Mouse (Mus musculus): Measurements from ENCODE around the gene Sema4b. TPM values are rescaled to one million over a fixed set of nuclear protein-coding genes. Genes with fewer than 3 reads are reported as not detected.

Gene Sema4b
- polyA plus RNA-seq, 1 experiment from 2014 or later = 12.1 TPM

DNA sequence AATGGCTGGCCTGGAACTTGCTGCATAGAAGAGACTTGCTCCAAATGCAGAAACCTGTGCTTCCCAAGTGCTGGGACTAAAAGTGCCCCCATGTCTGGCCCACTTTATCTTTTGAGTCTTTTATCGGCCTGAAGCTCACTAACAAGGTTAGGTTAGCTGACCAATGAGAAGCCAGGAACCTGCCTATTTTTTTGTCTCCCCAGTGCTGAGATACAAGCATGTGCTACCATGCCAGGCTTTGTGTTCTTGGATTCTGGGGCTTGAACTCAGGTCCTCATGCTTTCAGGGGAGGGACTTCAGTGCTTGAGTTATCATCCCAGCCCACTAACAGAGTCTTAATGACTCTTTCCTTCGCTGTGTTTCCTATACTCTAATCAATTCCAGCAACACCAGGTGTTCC lies 71.1 kb downstream of the Sema4b start:
- 67% methylated on average over 2 of the region's 2 CpGs for WGBS
- Histone ChIP-seq H3K36me3 (ENCODE audit: control insufficient read depth, insufficient read depth) (no peaks in the 10 kb centered on the region), H3K4me2 (ENCODE audit: low read depth, low read length) (no peak overlapping the region), H3K9ac (ENCODE audit: low read length) (no peak overlapping the region), H3K27me3 (ENCODE audit: control insufficient read depth, insufficient read depth, low read length) (peaks cover 25% of the 10 kb centered on the region), H3K4me3 (ENCODE audit: low read length) (no peak overlapping the region), H3K27ac (ENCODE audit: low read length) (no peak overlapping the region), H3K4me1 (ENCODE audit: control insufficient read depth, insufficient read depth, low read length) (peaks cover 10% of the 10 kb centered on the region), H3K9me3 (replicated peaks; ENCODE audit: control insufficient read depth, low read length) (no peaks in the 10 kb centered on the region)
- no peak for ATAC-seq (replicated peaks; ENCODE audit: extremely low read depth, insufficient read depth, low FRiP score)

DNA sequence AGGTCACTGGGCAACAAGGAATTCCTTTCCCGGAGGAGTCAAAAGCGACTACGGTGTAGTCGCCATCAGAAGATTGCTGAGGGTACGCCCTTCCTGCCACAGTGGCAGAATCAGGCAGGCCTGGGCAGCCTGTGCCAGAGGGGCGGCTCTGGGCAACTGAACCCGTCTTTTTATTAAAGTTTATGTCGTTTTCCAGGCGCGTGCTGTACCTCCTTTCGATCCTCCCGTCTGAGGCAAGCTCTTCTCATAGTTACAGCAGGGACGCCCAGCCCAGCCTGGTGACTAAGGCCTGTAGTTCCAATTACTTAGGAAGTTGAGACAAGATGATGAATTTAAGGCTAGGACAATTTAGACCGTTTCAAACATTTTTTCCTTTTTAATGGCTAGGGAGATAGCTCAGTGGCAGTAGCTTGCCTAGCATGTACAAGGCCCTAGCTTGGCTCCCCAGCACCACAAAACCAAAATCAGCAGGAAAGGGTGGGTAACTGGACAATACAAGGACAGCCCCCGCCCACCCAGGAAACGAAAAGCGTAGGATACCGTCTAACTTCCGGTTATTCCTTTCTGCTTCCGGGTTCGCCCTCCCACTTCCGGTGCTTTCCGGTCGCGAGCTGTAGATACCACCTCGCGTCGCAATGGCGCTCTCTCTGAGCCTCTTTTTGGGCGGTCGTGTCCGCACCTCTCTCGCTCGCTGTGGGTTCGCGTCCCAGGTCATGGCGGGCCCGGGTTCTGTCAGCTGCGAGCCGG lies 74.2 kb downstream of the Sema4b start, which contains the start of gene Ngrn:
Gene Ngrn, plus strand, starts transcription at position 591 of the 747 bp plus-strand sequence.
- H3K27me3 ChIP-seq (ENCODE audit: control insufficient read depth, insufficient read depth, low read length) = peaks cover 25% of the 10 kb centered on the region
- no peaks in the 10 kb centered on the region for H3K9me3 ChIP-seq (replicated peaks; ENCODE audit: control insufficient read depth, low read length)
- H3K4me3 ChIP-seq (ENCODE audit: low read length) = peak within 1 kb of the TSS; percentile 81
- ATAC-seq (replicated peaks; ENCODE audit: extremely low read depth, insufficient read depth, low FRiP score) = peak; percentile 83
- 25% methylated on average over 40 of the region's 40 CpGs for WGBS
- H3K27ac ChIP-seq (ENCODE audit: low read length) = peak within 1 kb of the TSS; percentile 67
- peaks cover 10% of the 10 kb centered on the region for H3K4me1 ChIP-seq (ENCODE audit: control insufficient read depth, insufficient read depth, low read length)
- peaks cover 14% of the 10 kb centered on the region for H3K36me3 ChIP-seq (ENCODE audit: control insufficient read depth, insufficient read depth)
- peak within 1 kb of the TSS; percentile 86 for H3K9ac ChIP-seq (ENCODE audit: low read length)
- peak within 1 kb of the TSS; percentile 81 for H3K4me2 ChIP-seq (ENCODE audit: low read depth, low read length)

DNA sequence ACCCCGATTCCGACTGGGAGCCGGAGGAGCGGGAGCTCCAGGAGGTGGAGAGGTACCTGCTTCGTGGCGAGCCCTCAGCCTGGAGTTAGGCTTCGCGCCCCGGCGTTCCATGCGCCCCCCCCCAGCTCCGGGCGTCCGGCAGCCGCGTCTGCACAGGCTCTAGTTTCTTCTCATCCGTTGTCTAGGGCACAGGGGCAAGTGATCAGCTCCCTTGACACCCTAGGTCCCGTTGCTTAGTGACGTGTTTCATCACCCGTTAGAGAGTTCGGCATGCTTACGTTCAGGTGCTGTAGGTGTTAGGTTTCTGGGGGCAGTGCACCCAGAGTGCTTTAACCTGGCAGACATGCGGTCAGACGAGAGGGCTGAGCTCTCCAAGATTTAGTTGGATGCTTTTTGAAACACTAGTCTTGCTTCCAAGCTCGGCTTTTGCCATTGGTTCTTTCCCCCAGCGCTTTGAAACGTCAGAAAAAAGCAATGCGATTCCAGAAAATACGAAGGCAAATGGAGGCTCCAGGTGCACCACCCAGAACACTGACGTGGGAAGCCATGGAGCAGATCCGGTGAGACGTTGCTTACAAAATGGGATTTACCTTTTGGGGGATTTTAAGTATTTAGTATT lies 74.8 kb downstream of the Sema4b start:
- peak overlapping the region; percentile 81 for H3K4me2 ChIP-seq (ENCODE audit: low read depth, low read length)
- ATAC-seq (replicated peaks; ENCODE audit: extremely low read depth, insufficient read depth, low FRiP score) = no peak
- 2% methylated on average over 32 of the region's 32 CpGs for WGBS
- H3K36me3 ChIP-seq (ENCODE audit: control insufficient read depth, insufficient read depth) = peaks cover 15% of the 10 kb centered on the region
- peak overlapping the region; percentile 86 for H3K9ac ChIP-seq (ENCODE audit: low read length)
- H3K9me3 ChIP-seq (replicated peaks; ENCODE audit: control insufficient read depth, low read length) = no peaks in the 10 kb centered on the region
- H3K27ac ChIP-seq (ENCODE audit: low read length) = peak overlapping the region; percentile 67
- H3K27me3 ChIP-seq (ENCODE audit: control insufficient read depth, insufficient read depth, low read length) = peaks cover 23% of the 10 kb centered on the region
- peak overlapping the region; percentile 81 for H3K4me3 ChIP-seq (ENCODE audit: low read length)
- H3K4me1 ChIP-seq (ENCODE audit: control insufficient read depth, insufficient read depth, low read length) = peaks cover 10% of the 10 kb centered on the region

DNA sequence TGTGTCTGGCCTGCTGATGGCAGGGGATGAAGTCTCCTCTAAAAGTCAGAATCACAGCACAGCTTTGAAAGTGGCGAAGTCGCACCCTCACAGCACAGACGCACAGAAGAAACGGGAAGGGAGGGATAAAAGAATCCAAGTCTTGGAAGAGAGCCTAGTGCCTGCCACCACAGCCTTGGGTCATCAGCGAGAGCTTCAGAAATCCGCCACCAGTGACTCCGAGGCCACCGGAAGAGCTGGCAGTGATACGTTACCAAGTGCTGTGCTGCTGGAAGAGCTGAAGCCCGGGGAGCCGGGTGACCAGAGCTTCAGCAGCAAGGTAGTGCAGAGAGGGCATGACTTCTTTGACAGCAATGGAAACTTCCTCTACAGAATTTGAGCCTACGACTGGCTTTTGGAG lies 78.0 kb downstream of the Sema4b start:
- Histone ChIP-seq H3K4me1 (ENCODE audit: control insufficient read depth, insufficient read depth, low read length) (peaks cover 13% of the 10 kb centered on the region), H3K9ac (ENCODE audit: low read length) (no peak overlapping the region), H3K27ac (ENCODE audit: low read length) (no peak overlapping the region), H3K27me3 (ENCODE audit: control insufficient read depth, insufficient read depth, low read length) (peaks cover 4% of the 10 kb centered on the region), H3K4me3 (ENCODE audit: low read length) (no peak overlapping the region), H3K9me3 (replicated peaks; ENCODE audit: control insufficient read depth, low read length) (no peaks in the 10 kb centered on the region), H3K4me2 (ENCODE audit: low read depth, low read length) (no peak overlapping the region), H3K36me3 (ENCODE audit: control insufficient read depth, insufficient read depth) (peaks cover 19% of the 10 kb centered on the region)
- 90% methylated on average over 12 of the region's 12 CpGs for WGBS
- ATAC-seq (replicated peaks; ENCODE audit: extremely low read depth, insufficient read depth, low FRiP score) = no peak

DNA sequence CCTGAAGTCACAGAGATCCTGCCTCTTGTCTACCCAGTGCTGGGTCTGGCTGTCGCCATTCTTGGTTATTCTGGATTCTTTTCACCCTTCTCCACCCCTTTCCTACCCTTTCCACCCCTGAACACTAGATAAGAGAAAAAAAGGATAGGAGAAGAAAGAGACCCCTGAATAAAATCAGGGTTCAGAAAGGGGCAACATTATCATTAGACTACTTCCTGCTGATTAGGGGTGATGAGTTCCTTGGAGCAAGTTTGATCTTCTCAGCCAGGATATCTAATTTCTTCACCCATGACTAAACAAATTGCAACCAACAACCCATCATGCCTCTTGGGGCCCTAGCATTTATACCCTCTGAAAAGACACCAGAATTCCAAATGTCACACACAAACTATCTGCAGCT lies 81.1 kb downstream of the Sema4b start:
- Histone ChIP-seq H3K4me3 (ENCODE audit: low read length) (no peak overlapping the region), H3K36me3 (ENCODE audit: control insufficient read depth, insufficient read depth) (peaks cover 21% of the 10 kb centered on the region), H3K27ac (ENCODE audit: low read length) (no peak overlapping the region), H3K4me1 (ENCODE audit: control insufficient read depth, insufficient read depth, low read length) (peaks cover 21% of the 10 kb centered on the region), H3K4me2 (ENCODE audit: low read depth, low read length) (no peak overlapping the region), H3K27me3 (ENCODE audit: control insufficient read depth, insufficient read depth, low read length) (no peaks in the 10 kb centered on the region), H3K9me3 (replicated peaks; ENCODE audit: control insufficient read depth, low read length) (no peaks in the 10 kb centered on the region), H3K9ac (ENCODE audit: low read length) (no peak overlapping the region)
- ATAC-seq (replicated peaks; ENCODE audit: extremely low read depth, insufficient read depth, low FRiP score) = no peak
- WGBS = 74% methylated on average over 1 of the region's 1 CpGs

DNA sequence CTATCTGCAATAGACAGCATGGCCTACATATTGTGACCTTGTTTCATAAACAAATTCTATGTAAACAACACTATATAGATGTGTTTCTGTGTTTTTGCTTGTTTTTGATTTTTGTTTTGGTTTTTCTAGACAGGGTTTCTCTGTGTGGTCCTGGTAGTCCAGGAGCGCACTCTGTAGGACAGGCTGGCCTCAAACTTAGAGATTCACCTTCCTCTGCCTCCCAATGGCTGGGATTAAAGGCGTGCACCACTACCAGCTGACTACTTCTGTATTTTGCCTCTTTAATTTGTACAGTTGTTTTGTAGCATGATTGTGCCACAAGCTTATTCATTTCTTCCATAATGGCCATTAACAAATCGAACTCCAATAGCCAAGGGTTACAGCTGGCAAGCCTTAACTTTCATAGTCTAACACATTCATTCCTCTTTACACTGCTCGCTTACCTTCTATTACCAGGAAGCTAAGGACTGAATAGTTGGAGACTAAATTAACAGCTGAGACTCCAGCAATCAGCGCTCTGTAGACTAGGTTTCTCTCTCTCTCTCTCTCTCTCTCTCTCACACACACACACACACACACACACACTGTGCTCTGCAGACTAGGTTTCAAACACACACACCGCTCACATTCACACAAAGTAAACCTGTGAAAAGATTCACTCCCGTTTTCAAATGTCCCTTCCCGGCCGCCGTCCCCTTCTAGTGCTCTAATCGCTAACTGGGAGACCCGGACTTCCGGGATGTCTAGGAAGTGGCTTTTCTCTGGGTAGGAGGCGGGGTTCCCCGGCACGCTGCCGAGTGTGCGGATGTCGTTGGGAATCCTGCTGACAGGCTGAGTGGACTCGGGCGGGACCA lies 82.5 kb downstream of the Sema4b start, which contains the start of gene Vps33b:
Gene Vps33b, plus strand, starts transcription at position 753 of the 854 bp plus-strand sequence.
- peak; percentile 89 for ATAC-seq (replicated peaks; ENCODE audit: extremely low read depth, insufficient read depth, low FRiP score)
- peak within 1 kb of the TSS; percentile 88 for H3K9ac ChIP-seq (ENCODE audit: low read length)
- peaks cover 34% of the 10 kb centered on the region for H3K36me3 ChIP-seq (ENCODE audit: control insufficient read depth, insufficient read depth)
- 3% methylated on average over 21 of the region's 21 CpGs for WGBS
- peaks cover 21% of the 10 kb centered on the region for H3K4me1 ChIP-seq (ENCODE audit: control insufficient read depth, insufficient read depth, low read length)
- no peaks in the 10 kb centered on the region for H3K27me3 ChIP-seq (ENCODE audit: control insufficient read depth, insufficient read depth, low read length)
- H3K27ac ChIP-seq (ENCODE audit: low read length) = peak within 1 kb of the TSS; percentile 73
- H3K4me2 ChIP-seq (ENCODE audit: low read depth, low read length) = peak within 1 kb of the TSS; percentile 95
- H3K4me3 ChIP-seq (ENCODE audit: low read length) = peak within 1 kb of the TSS; percentile 91
- peaks cover 2% of the 10 kb centered on the region; the same call in 1 of the 2 replicates for H3K9me3 ChIP-seq (replicated peaks; ENCODE audit: control insufficient read depth, low read length)

DNA sequence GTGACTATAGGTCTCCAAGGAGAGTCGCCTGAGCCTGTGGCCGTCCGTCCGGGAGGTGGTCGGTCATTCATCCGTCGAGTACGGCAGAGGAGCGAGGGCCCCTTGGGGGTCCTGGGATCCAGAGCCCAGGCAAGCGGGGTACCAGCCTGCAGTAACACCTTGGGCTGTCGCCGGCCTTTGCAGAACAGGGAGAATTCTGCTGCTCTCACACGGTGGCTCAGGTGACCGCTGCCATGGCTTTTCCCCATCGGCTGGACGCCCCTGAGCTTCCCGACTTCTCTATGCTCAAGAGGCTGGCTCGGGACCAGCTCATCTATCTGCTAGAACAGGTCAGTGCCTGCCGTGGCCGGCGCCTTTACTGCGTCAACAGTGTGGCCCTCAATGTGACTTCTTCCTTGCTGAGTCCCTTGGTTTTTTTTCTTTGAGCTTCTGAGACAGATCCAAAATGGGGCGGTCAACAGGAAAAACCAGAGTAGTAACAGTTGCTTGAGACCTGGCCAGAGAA lies 83.2 kb downstream of the Sema4b start:
- peaks cover 21% of the 10 kb centered on the region for H3K4me1 ChIP-seq (ENCODE audit: control insufficient read depth, insufficient read depth, low read length)
- peak overlapping the region; percentile 95 for H3K4me2 ChIP-seq (ENCODE audit: low read depth, low read length)
- H3K9me3 ChIP-seq (replicated peaks; ENCODE audit: control insufficient read depth, low read length) = peaks cover 9% of the 10 kb centered on the region
- peak; percentile 43 for ATAC-seq (replicated peaks; ENCODE audit: extremely low read depth, insufficient read depth, low FRiP score)
- WGBS = under 1% methylated on average over 23 of the region's 23 CpGs
- no peaks in the 10 kb centered on the region for H3K27me3 ChIP-seq (ENCODE audit: control insufficient read depth, insufficient read depth, low read length)
- H3K27ac ChIP-seq (ENCODE audit: low read length) = peak overlapping the region; percentile 73
- H3K9ac ChIP-seq (ENCODE audit: low read length) = peak overlapping the region; percentile 88
- H3K36me3 ChIP-seq (ENCODE audit: control insufficient read depth, insufficient read depth) = peaks cover 35% of the 10 kb centered on the region
- peak overlapping the region; percentile 91 for H3K4me3 ChIP-seq (ENCODE audit: low read length)

DNA sequence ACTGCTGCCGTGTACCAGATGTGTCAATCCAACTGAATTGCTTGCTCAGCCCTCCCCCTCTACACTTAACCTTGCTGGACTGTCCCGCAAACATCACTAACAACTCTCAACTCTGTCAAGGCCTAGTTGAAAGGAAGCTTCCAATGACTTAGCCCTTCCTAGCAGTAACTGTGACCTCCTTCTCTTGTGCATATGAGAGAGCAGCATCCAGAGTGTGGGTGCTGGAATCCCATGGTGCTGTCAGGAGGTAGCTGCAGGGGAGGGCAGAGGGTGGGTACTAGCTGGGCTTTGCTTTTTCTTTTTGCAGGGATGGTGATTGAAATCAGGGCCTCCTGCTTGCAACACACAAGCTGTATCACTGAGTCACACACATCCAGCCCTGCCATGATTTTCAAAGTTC lies 86.8 kb downstream of the Sema4b start:
- H3K9me3 ChIP-seq (replicated peaks; ENCODE audit: control insufficient read depth, low read length) = peaks cover 14% of the 10 kb centered on the region
- ATAC-seq (replicated peaks; ENCODE audit: extremely low read depth, insufficient read depth, low FRiP score) = no peak
- no peak overlapping the region for H3K4me2 ChIP-seq (ENCODE audit: low read depth, low read length)
- no peaks in the 10 kb centered on the region for H3K27me3 ChIP-seq (ENCODE audit: control insufficient read depth, insufficient read depth, low read length)
- 92% methylated on average over 2 of the region's 2 CpGs for WGBS
- peaks cover 42% of the 10 kb centered on the region for H3K36me3 ChIP-seq (ENCODE audit: control insufficient read depth, insufficient read depth)
- H3K9ac ChIP-seq (ENCODE audit: low read length) = no peak overlapping the region
- H3K27ac ChIP-seq (ENCODE audit: low read length) = no peak overlapping the region
- no peak overlapping the region for H3K4me3 ChIP-seq (ENCODE audit: low read length)
- peaks cover 21% of the 10 kb centered on the region for H3K4me1 ChIP-seq (ENCODE audit: control insufficient read depth, insufficient read depth, low read length)
